Mouse (Mus musculus): Measurements from ENCODE around the gene Numa1. TPM values are rescaled to one million over a fixed set of nuclear protein-coding genes. Genes with fewer than 3 reads are reported as not detected.

Numa1 gene
- polyA plus RNA-seq, 1 experiment from 2014 or later, result 41.7 TPM

DNA sequence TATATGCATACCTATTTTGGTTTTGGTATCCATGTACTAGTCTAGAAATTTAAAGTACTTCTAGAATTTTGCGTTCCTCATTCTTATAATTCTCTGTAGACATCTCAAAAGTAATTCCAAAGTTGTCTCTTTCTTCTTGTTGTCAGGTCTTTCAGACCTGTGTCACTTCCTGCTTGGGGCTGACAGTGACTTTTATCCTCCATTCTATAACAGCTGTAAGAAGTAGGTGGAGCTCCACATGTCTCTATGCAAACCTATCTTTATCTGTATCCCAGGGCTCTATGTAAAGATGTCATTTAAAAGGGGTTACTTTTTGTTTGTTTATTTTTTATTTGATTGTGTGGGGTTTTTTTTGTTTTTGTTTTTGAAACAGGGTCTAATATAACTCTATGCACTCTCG lies 29.7 kb downstream of the Numa1 start:
- 91% methylated on average over 2 of the region's 2 CpGs for WGBS
- no peak for ATAC-seq (ENCODE audit: extremely low read depth, insufficient number of reproducible peaks, low FRiP score, low TSS enrichment)

DNA sequence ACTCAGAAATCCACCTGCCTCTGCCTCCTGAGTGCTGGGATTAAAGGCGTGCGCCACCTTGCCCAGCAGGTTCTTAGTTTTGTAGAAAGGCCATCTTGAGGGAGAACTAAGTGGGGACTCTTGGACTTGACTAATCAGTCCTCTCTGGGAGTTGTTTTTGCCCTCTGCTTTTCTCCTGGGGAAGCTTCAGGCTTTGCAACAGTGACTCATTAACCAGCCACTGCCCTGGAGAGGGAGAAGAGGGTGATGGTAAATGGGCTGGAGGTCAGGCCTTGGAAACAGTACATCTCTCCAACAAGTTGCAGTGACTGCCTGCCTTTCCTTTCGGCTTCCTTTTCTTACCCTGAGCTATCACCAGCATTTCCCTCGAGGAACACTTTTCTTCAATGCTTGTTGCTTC lies 30.6 kb downstream of the Numa1 start:
- peaks cover 50% of the 10 kb centered on the region for H3K4me1 ChIP-seq
- 84% methylated on average over 4 of the region's 4 CpGs for WGBS
- no peak overlapping the region for H3K4me2 ChIP-seq
- ATAC-seq (ENCODE audit: extremely low read depth, insufficient number of reproducible peaks, low FRiP score, low TSS enrichment), result no peak
- H3K27me3 ChIP-seq (replicated peaks), result no peaks in the 10 kb centered on the region
- H3K4me3 ChIP-seq, result no peak overlapping the region
- H3K9me3 ChIP-seq, result no peaks in the 10 kb centered on the region
- H3K36me3 ChIP-seq, result no peaks in the 10 kb centered on the region
- no peak overlapping the region for H3K27ac ChIP-seq (replicated peaks)
- 0 out of 2 replicates have a peak overlapping the region, but pooled peaks have one; percentile 14 for H3K9ac ChIP-seq

More for the DNA sequence above, 29.7 kb downstream of the Numa1 start:
- peaks cover 42% of the 10 kb centered on the region for H3K4me1 ChIP-seq
- no peak overlapping the region for H3K4me3 ChIP-seq
- no peaks in the 10 kb centered on the region for H3K27me3 ChIP-seq (replicated peaks)
- H3K9ac ChIP-seq, result no peak overlapping the region
- H3K36me3 ChIP-seq, result no peaks in the 10 kb centered on the region
- H3K4me2 ChIP-seq, result no peak overlapping the region
- H3K27ac ChIP-seq (replicated peaks), result no peak overlapping the region
- no peaks in the 10 kb centered on the region for H3K9me3 ChIP-seq

DNA sequence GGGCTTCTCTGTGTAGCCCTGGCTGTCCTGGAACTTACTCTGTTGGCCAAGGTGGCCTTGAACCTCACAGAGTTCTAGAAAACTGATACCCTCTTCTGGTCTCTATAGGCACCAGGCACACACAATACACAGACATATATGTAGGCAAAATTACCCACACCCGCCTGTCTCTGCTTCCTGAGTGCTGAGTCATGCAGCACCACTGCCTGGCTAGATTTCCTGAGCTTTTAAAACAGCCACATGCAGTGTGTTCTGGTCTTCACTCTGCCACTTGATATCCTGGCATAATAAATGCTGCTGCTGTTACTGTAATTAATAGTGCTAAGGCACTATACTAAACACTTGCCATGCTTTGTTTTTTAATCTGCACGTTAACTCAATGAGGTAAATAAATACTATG lies 31.7 kb downstream of the Numa1 start:
- no peak overlapping the region for H3K9ac ChIP-seq
- H3K36me3 ChIP-seq, result no peaks in the 10 kb centered on the region
- H3K4me3 ChIP-seq, result no peak overlapping the region
- no peaks in the 10 kb centered on the region for H3K27me3 ChIP-seq (replicated peaks)
- H3K9me3 ChIP-seq, result no peaks in the 10 kb centered on the region
- H3K27ac ChIP-seq (replicated peaks), result no peak overlapping the region
- peaks cover 46% of the 10 kb centered on the region for H3K4me1 ChIP-seq
- H3K4me2 ChIP-seq, result no peak overlapping the region
- ATAC-seq (ENCODE audit: extremely low read depth, insufficient number of reproducible peaks, low FRiP score, low TSS enrichment), result no peak
- 49% methylated on average over 2 of the region's 2 CpGs for WGBS

DNA sequence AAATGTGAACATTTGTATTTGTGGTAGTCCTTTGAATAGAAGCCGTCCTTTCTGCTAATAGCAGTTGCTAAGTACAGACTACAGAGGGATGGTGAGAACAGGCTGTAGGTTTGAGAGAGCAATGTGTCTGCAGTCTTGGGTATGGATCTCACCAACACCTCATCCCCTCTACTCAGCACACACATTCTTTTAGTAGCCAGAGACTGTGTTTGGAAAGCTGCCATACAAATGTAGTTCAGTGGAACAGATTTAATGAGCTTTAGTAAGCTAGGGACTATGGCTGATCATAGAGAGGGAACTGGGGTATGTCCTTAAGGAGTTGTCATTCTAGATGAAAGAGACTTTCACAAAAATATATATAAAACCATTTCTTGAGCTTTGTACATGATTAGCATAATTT lies 33.3 kb downstream of the Numa1 start:
- H3K9ac ChIP-seq, result no peak overlapping the region
- no peak for ATAC-seq (ENCODE audit: extremely low read depth, insufficient number of reproducible peaks, low FRiP score, low TSS enrichment)
- H3K36me3 ChIP-seq, result no peaks in the 10 kb centered on the region
- H3K27me3 ChIP-seq (replicated peaks), result no peaks in the 10 kb centered on the region
- no peak overlapping the region for H3K4me3 ChIP-seq
- no peak overlapping the region for H3K4me2 ChIP-seq
- H3K9me3 ChIP-seq, result no peaks in the 10 kb centered on the region
- WGBS, result 49% methylated on average over 1 of the region's 1 CpGs
- H3K27ac ChIP-seq (replicated peaks), result peak overlapping the region; percentile 67
- H3K4me1 ChIP-seq, result peaks cover 57% of the 10 kb centered on the region

DNA sequence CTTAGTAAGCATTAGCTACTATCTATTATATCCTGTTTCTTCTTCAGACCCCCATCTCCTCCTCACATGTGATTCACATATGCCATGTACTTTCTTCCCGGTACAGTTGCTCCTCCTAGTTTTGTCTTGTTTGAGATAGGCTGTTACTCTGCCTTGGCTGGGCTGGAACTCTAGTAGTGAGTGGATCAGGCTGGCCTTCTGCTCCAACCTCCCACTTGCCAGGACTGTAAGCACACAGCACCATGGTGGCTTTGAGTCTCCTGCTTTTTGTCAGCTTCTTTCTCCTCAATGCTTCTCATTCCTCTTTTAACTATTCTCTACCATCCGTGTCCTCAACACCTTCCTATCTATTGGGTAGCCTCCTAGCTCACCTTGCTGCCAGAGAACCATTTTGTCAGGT lies 34.8 kb downstream of the Numa1 start:
- ATAC-seq (ENCODE audit: extremely low read depth, insufficient number of reproducible peaks, low FRiP score, low TSS enrichment), result no peak
- WGBS, result 56% methylated on average over 2 of the region's 2 CpGs
- H3K4me3 ChIP-seq, result no peak overlapping the region
- no peaks in the 10 kb centered on the region for H3K27me3 ChIP-seq (replicated peaks)
- no peaks in the 10 kb centered on the region for H3K9me3 ChIP-seq
- H3K27ac ChIP-seq (replicated peaks), result peak overlapping the region; percentile 100
- H3K36me3 ChIP-seq, result no peaks in the 10 kb centered on the region
- peaks cover 72% of the 10 kb centered on the region for H3K4me1 ChIP-seq
- peak overlapping the region; percentile 94 for H3K9ac ChIP-seq
- H3K4me2 ChIP-seq, result peak overlapping the region; percentile 91

DNA sequence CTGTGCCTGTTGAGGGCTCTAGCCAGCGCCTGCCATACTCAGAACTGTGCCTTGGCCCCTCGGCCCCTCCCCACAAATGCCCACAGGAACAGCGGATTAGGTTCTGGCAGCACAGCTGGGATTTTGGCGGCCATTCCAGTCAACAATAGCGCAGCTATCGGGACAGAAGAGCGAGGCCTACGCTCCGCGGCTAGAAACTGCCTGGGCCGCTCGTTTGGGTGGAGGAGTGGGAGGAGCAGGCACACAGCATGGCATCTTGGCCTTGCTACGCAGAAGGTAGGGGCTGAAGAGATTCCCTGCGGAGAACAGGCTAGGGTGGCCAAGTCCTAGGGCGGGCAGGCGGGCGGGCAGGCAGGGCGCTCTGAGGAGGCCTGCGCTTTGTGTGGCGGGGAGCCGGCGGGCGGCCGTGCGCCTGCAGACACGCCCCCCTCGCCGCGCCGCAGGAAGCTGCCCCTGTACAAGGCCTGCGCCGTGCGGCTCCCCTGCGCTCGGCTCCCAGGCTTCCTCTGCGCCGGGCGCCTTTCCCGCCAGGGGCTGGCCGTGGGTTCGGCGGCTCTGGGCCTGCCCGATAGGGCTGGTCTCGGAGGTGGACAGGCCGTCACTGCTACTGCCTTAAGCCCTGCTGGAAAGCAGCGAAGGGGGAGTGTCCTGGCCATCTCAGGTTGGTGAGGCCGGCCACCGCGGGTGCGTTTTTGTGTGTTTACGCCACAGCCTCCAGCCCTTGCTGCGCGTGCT lies 36.0 kb downstream of the Numa1 start:
- Histone ChIP-seq H3K4me1 (peaks cover 83% of the 10 kb centered on the region), H3K4me3 (peak overlapping the region; percentile 75), H3K4me2 (peak overlapping the region; percentile 91), H3K9me3 (no peaks in the 10 kb centered on the region), H3K36me3 (no peaks in the 10 kb centered on the region), H3K27ac (replicated peaks) (peak overlapping the region; percentile 100), H3K27me3 (replicated peaks) (no peaks in the 10 kb centered on the region), H3K9ac (peak overlapping the region; percentile 94)
- 1% methylated on average over 47 of the region's 53 CpGs for WGBS
- ATAC-seq (ENCODE audit: extremely low read depth, insufficient number of reproducible peaks, low FRiP score, low TSS enrichment), result peak; percentile 74

DNA sequence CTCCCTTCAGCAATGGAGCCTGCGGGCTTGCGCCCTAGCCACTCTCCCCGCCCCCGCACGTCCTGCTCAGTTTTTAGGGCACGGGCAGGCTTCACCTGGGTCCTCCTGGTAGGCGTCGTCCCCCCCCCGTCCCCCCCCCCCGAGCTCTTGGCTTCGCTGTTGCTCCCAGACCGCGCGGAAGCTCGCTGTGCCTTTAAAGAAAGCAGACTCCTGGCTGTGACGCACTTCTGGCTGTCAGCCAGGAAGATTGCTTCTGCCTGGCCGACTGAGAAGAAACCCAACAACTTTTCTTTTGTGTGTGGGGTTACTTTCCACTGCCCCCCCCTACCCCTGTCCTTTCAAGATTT lies 36.5 kb downstream of the Numa1 start:
- peak; percentile 58; the same call in 1 of the 2 replicates for ATAC-seq (ENCODE audit: extremely low read depth, insufficient number of reproducible peaks, low FRiP score, low TSS enrichment)
- Histone ChIP-seq H3K4me2 (peak overlapping the region; percentile 91), H3K36me3 (no peaks in the 10 kb centered on the region), H3K27me3 (replicated peaks) (no peaks in the 10 kb centered on the region), H3K4me3 (peak overlapping the region; percentile 75), H3K9me3 (no peaks in the 10 kb centered on the region), H3K9ac (peak overlapping the region; percentile 94), H3K27ac (replicated peaks) (peak overlapping the region; percentile 100), H3K4me1 (peaks cover 83% of the 10 kb centered on the region)
- WGBS, result 2% methylated on average over 10 of the region's 17 CpGs

- peaks cover 1% of the 10 kb centered on the region; the same call in 1 of the 2 replicates for H3K36me3 ChIP-seq
- H3K27me3 ChIP-seq (replicated peaks), result no peaks in the 10 kb centered on the region
- no peaks in the 10 kb centered on the region for H3K9me3 ChIP-seq
- H3K4me1 ChIP-seq, result peaks cover 79% of the 10 kb centered on the region
- H3K9ac ChIP-seq, result peak overlapping the region; percentile 94
- H3K27ac ChIP-seq (replicated peaks), result peak overlapping the region; percentile 100
- peak overlapping the region; percentile 75 for H3K4me3 ChIP-seq
- peak overlapping the region; percentile 91 for H3K4me2 ChIP-seq
- peak; percentile 50; the same call in 1 of the 2 replicates for ATAC-seq (ENCODE audit: extremely low read depth, insufficient number of reproducible peaks, low FRiP score, low TSS enrichment)
- WGBS, result 3% methylated on average over 19 of the region's 19 CpGs
Observed at GRCm38 (mm10) chr7:101970821-101971461, 37.0 kb downstream of the Numa1 start.

- H3K4me3 ChIP-seq, result peak overlapping the region; percentile 75
- peak overlapping the region; percentile 100 for H3K27ac ChIP-seq (replicated peaks)
- ATAC-seq (ENCODE audit: extremely low read depth, insufficient number of reproducible peaks, low FRiP score, low TSS enrichment), result no peak
- H3K9ac ChIP-seq, result peak overlapping the region; percentile 94
- H3K4me1 ChIP-seq, result peaks cover 71% of the 10 kb centered on the region
- H3K9me3 ChIP-seq, result no peaks in the 10 kb centered on the region
- H3K36me3 ChIP-seq, result peaks cover 8% of the 10 kb centered on the region
- H3K27me3 ChIP-seq (replicated peaks), result no peaks in the 10 kb centered on the region
- H3K4me2 ChIP-seq, result peak overlapping the region; percentile 91
- 51% methylated on average over 2 of the region's 2 CpGs for WGBS
Observed at GRCm38 (mm10) chr7:101971721-101972120, 37.8 kb downstream of the Numa1 start.

DNA sequence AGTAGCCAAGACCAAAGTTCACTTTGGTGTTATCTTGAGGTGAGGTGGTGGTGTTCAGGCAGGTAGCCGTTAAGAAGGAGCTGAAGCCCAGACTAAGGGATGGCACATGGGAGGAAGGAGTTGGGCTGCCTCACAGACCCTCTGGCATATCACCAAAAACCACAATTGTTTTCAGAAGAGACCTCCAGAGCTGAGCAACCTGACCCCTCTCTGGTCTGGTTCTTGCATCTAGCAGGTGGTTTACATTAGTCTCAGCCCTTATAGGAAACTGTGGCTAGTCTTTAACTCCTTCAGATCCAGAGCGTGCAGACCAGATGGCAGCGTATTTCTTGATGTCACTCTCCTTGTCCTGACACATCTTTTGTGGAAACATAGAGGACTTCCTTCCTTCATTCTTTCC lies 39.8 kb downstream of the Numa1 start:
- no peak overlapping the region for H3K4me2 ChIP-seq
- no peak overlapping the region for H3K27ac ChIP-seq (replicated peaks)
- WGBS, result 75% methylated on average over 3 of the region's 3 CpGs

DNA sequence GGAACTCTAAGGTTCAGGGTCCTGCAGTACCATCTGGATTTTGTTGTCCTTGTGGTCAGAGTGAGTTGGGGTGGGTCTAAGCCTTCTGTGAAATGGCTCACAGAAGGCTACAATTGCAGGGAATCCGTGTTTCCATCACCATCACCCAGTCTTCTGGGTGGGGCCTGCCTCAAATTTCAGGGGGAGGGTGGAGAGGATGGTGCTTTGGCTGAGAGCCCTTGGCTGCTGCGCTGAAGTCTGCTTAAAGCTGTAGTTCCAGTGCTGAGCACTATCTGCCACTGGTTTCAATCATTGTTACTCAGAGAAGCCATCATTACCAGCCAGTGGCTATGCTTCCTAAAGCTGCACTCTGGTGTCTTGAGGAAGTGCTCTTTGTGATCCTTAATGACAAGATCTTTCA lies 40.6 kb downstream of the Numa1 start:
- Histone ChIP-seq H3K27ac (replicated peaks) (0 out of 2 replicates have a peak overlapping the region, but pooled peaks have one; percentile 4), H3K4me3 (no peak overlapping the region), H3K4me2 (no peak overlapping the region), H3K36me3 (peaks cover 21% of the 10 kb centered on the region), H3K9me3 (no peaks in the 10 kb centered on the region), H3K4me1 (peaks cover 44% of the 10 kb centered on the region), H3K9ac (no peak overlapping the region), H3K27me3 (replicated peaks) (no peaks in the 10 kb centered on the region)
- WGBS, result 28% methylated on average over 2 of the region's 2 CpGs
- no peak for ATAC-seq (ENCODE audit: extremely low read depth, insufficient number of reproducible peaks, low FRiP score, low TSS enrichment)

More for the DNA sequence above, 39.8 kb downstream of the Numa1 start:
- no peaks in the 10 kb centered on the region for H3K27me3 ChIP-seq (replicated peaks)
- H3K9ac ChIP-seq, result no peak overlapping the region
- peaks cover 17% of the 10 kb centered on the region for H3K36me3 ChIP-seq
- no peak overlapping the region for H3K4me3 ChIP-seq
- H3K9me3 ChIP-seq, result no peaks in the 10 kb centered on the region
- no peak for ATAC-seq (ENCODE audit: extremely low read depth, insufficient number of reproducible peaks, low FRiP score, low TSS enrichment)
- H3K4me1 ChIP-seq, result peaks cover 51% of the 10 kb centered on the region
